Mouse (Mus musculus) forebrain, embryonic 12.5 days (tissue): ENCODE measurements around the gene Fryl. TPM values are rescaled to one million over a fixed set of nuclear protein-coding genes. Genes with fewer than 3 reads are reported as not detected.
"Not testable (repeated sequence)": the region's sequence is repeated elsewhere in the genome, so short reads cannot be mapped to it uniquely, and the experiment has no call there.

Experiments
- ATAC-seq: fragments of 200-750 bp; cut with Nextera tagmentation; 2 replicates; pipeline ENCODE4 v1.8.0; 2017; ENCODE audit warnings: moderate TSS enrichment; ENCODE audit not compliant: low FRiP score
- H3K27ac ChIP-seq: fragments of 300-500 bp; sonication (generic); 2 replicates; pipeline ENCODE4 v1.5.1; 2016; ENCODE audit warnings: mild to moderate bottlenecking
- H3K27me3 ChIP-seq: fragments of 300-500 bp; sonication (generic); 2 replicates; pipeline ENCODE4 v1.6.1; 2016; ENCODE audit warnings: mild to moderate bottlenecking
- H3K36me3 ChIP-seq: fragments of 300-500 bp; sonication (generic); replicated peaks from 2 replicates; pipeline ENCODE4 v1.6.1; 2016; ENCODE audit warnings: mild to moderate bottlenecking
- H3K4me1 ChIP-seq: fragments of 300-500 bp; sonication (generic); 2 replicates; pipeline ENCODE4 v1.6.1; 2016
- H3K4me2 ChIP-seq: fragments of 300-500 bp; sonication (generic); 2 replicates; pipeline ENCODE4 v1.6.1; 2016; ENCODE audit warnings: mild to moderate bottlenecking, moderate library complexity
- H3K4me3 ChIP-seq: fragments of 300-500 bp; sonication (generic); replicated peaks from 2 replicates; pipeline ENCODE4 v1.5.1; 2016; ENCODE audit warnings: mild to moderate bottlenecking
- H3K9ac ChIP-seq: fragments of 300-500 bp; sonication (generic); 2 replicates; pipeline ENCODE4 v1.6.1; 2016; ENCODE audit warnings: mild to moderate bottlenecking
- H3K9me3 ChIP-seq: fragments of 300-500 bp; sonication (generic); 2 replicates; pipeline ENCODE4 v1.6.1; 2016
- WGBS: fragments of 180-500 bp; shearing (Covaris S2); methylation state at CpG from one replicate; pipeline ENCODE4 v1.1.7; 2016; 5-methylcytosine and 5-hydroxymethylcytosine counted together
- polyA plus RNA-seq: library from polyadenylated mRNA; unstranded; fragments of >200 nt; fragmentation: Nextera tagmentation; extraction: Ambion mirVana; gene quantifications from 2 replicates; pipeline ENCODE4 v1.2.1, GENCODE M21; 2016

Fryl gene
- polyA plus RNA-seq, 1 experiment from 2014 or later, result 53.4 TPM

DNA sequence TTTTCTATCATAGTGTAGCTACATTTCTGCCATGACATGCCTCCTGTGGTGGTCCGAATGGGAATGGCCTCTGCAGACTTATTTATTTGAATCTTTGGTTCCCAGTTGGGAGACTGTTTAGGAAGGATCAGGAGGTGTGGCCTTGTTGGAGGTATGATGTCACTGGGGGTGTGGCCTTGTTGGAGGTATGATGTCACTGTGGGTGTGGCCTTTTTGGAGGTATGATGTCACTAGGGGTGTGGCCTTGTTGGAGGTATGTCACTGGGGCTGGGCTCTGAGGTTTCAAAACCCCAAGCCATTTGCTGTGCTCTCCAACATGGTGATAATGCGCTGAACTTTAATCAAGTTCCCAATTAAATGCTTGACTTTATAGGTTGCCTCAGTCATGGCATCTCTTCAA is 212.4 kb downstream of the Fryl start:
- Histone ChIP-seq H3K27ac (no peak overlapping the region), H3K36me3 (peaks cover 62% of the 10 kb centered on the region), H3K4me2 (no peak overlapping the region), H3K4me3 (no peak overlapping the region), H3K4me1 (no peaks in the 10 kb centered on the region), H3K9ac (no peak overlapping the region), H3K9me3 (no peaks in the 10 kb centered on the region), H3K27me3 (no peaks in the 10 kb centered on the region)
- ATAC-seq, result no peak
- 98% methylated on average over 2 of the region's 2 CpGs for WGBS

DNA sequence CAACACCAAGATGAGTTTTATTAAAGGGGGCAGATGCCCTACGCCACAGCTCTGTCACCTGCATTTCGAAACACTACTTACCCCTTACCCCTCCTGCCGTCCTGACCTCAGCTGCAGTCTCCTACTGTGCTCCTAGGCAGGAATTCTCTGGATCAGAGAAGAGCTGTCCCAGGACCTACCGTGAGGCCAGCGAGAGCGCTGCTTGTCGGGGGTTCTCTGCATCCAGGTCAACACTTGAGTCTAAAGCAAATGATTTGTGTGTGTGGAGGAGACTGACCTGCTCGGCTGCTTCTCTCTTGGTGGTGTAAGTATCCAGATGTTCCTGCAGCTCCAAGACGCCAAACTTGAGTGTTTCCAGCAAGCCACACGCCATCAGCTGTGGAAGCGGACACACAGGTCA is 223.9 kb downstream of the Fryl start:
- Histone ChIP-seq H3K4me2 (no peak overlapping the region), H3K4me1 (no peaks in the 10 kb centered on the region), H3K9ac (no peak overlapping the region), H3K36me3 (peaks cover 68% of the 10 kb centered on the region), H3K27ac (no peak overlapping the region), H3K4me3 (no peak overlapping the region), H3K9me3 (no peaks in the 10 kb centered on the region), H3K27me3 (no peaks in the 10 kb centered on the region)
- WGBS, result 92% methylated on average over 11 of the region's 11 CpGs
- ATAC-seq, result no peak

DNA sequence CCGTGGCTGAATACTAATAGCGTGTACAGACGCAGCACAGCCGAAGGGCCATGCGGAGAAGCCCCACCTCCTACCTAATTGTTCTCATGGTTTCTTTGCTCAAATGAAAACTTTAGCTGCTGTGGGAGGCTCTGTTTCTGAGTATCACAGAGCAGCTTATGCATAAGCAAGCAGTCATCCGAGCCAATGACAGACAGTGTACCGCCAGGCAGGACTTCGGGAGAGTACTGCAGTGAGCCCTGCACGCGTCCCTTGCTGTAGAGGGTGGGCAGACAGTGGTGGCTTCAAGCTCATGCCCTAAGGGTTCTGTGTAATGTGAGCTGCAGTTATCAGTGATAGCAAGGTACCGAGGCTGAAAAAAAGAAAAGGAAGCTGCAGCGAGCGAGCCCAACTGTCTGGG is 227.8 kb downstream of the Fryl start:
- Histone ChIP-seq H3K4me1 (no peaks in the 10 kb centered on the region), H3K9me3 (no peaks in the 10 kb centered on the region), H3K4me2 (no peak overlapping the region), H3K27ac (no peak overlapping the region), H3K36me3 (peaks cover 75% of the 10 kb centered on the region), H3K4me3 (no peak overlapping the region), H3K27me3 (no peaks in the 10 kb centered on the region), H3K9ac (no peak overlapping the region)
- 90% methylated on average over 13 of the region's 13 CpGs for WGBS
- ATAC-seq, result no peak

DNA sequence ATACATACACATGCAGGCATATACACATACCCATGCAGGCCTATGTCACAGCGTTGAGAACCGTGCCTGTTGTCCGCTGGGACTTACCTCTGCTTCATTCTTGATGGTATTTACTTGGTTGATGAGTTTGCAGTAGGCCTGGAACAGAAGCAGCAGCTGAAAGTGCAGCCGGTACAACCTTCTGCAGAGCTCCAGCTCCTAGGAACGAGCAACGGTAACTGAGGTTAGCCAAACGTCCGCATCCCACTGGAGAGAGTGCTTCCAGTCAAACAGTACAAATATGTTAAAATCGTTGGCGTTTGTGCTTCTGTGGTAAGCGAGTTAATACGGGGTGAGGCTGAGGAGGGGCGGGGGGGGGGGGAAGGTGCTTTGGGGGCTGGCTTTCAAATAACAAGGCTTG is 232.6 kb downstream of the Fryl start:
- no peak overlapping the region for H3K9ac ChIP-seq
- ATAC-seq, result no peak
- H3K4me3 ChIP-seq, result no peak overlapping the region
- WGBS, result 91% methylated on average over 13 of the region's 13 CpGs
- H3K36me3 ChIP-seq, result peaks cover 51% of the 10 kb centered on the region
- no peaks in the 10 kb centered on the region for H3K27me3 ChIP-seq
- no peak overlapping the region for H3K27ac ChIP-seq
- no peak overlapping the region for H3K4me2 ChIP-seq
- no peaks in the 10 kb centered on the region for H3K9me3 ChIP-seq
- H3K4me1 ChIP-seq, result no peaks in the 10 kb centered on the region

DNA sequence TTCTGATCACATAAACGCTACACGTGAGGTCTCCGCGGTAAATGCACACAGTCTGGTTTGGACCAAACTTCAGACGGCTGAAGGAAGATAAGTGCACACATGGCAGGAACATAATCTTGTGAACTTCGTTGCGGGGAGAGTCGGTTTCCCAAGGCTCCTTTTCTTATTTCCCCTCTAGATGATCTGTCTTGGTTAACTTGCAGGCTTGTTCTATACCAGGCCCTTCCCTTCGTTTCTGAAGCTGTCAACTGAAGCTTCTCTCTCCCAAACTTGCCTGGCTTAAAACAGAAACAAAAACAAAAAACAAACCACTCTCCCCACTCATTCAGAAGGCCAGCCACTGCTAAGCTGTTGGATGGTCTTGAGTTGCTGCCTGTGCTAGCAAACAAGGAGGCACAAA is 241.7 kb downstream of the Fryl start:
- no peaks in the 10 kb centered on the region for H3K9me3 ChIP-seq
- H3K4me3 ChIP-seq, result no peak overlapping the region
- no peak for ATAC-seq
- H3K36me3 ChIP-seq, result no peaks in the 10 kb centered on the region
- no peak overlapping the region for H3K4me2 ChIP-seq
- peaks cover 10% of the 10 kb centered on the region for H3K4me1 ChIP-seq
- H3K9ac ChIP-seq, result no peak overlapping the region
- H3K27me3 ChIP-seq, result peaks cover 29% of the 10 kb centered on the region
- WGBS, result 52% methylated on average over 9 of the region's 9 CpGs
- H3K27ac ChIP-seq, result no peak overlapping the region

DNA sequence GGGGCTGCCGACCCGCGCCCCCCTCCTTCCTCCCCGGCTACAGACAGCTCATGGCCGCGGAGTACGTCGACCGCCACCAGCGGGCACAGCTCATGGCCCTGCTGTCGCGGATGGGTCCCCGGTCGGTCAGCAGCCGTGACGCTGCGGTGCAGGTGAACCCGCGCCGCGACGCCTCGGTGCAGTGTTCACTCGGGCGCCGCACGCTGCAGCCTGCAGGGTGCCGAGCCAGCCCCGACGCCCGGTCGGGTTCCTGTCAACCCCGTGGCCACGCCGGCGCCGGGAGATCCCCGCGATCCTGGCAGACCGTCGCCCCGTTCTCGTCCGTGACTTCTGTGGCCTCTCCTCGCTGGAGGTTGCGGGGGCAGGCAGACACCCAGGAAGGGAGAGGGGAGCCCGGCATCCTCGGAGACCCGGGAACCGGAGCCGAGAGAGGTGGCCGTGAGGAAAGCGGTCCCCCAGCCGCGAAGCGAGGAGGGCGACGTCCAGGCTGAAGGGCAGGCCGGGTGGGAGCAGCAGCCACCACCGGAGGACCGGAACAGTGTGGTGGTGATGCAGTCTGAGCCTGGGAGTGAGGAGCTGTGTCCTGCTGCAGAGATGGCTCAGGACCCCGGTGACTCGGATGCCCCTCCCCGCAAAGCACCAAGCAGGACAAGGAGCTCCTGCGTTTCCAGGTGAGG is 242.7 kb downstream of the Fryl start:
- Histone ChIP-seq H3K4me3 (peak overlapping the region; percentile 44), H3K4me1 (peaks cover 10% of the 10 kb centered on the region), H3K4me2 (peak overlapping the region; percentile 81), H3K27me3 (peaks cover 32% of the 10 kb centered on the region), H3K9ac (peak overlapping the region; percentile 48; the same call in 1 of the 2 replicates)
- not testable (repeated sequence) for H3K9me3 ChIP-seq, H3K36me3 ChIP-seq, H3K27ac ChIP-seq
- 1% methylated on average over 45 of the region's 65 CpGs for WGBS
- ATAC-seq, result peak; percentile 76

DNA sequence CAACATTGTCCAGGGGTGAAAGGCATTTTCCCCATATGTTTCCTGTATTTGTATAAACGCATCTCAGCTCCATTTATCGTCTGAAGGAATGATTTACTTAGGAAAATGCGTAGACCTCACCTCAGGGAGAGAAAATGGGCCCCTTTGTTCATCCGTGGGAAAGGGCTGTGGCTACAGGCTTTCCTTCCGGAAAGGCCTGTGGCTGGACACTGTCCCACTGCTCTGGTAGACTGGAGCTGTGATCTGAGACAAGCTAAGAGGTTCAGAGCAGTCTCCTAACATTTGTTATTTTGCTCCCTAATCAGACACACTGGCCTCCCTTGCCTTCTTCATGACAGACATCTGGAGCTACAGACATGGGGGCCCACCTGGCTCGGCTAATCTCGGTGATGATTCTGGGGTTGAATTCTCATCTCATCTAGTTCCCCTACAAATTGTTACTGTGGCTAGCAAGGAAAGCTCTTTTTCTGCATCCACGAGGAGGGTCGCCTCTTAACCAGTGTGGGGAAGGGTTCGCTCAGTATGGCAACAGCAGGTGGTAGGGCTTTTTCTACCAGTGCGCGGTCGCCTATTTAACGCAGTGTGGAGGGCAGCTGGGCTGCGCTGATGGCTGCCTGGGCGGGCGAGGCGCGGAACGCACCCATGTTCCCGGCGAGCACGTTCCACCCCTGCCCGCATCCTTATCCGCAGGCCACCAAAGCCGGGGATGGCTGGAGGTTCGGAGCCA is 243.4 kb downstream of the Fryl start:
- WGBS, result 24% methylated on average over 26 of the region's 27 CpGs
- Histone ChIP-seq H3K4me2 (peak overlapping the region; percentile 81), H3K4me3 (peak overlapping the region; percentile 44), H3K27me3 (peaks cover 39% of the 10 kb centered on the region), H3K4me1 (peaks cover 10% of the 10 kb centered on the region)
- peak; percentile 70 for ATAC-seq
- H3K36me3 ChIP-seq, H3K27ac ChIP-seq, H3K9ac ChIP-seq, H3K9me3 ChIP-seq: not testable (repeated sequence)

DNA sequence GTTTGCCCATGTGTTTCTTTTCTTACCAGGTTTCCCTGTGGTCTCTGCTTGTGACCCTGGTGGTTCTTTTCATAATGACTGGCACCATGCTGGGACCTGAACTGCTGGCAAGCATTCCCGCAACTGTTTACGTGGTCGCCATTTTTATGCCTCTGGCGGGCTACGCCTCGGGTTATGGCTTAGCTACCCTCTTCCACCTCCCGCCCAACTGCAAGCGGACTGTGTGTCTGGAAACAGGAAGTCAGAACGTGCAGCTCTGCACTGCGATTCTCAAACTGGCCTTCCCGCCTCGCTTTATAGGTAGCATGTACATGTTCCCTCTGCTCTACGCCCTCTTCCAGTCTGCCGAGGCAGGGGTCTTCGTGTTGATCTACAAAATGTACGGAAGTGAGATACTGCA is 244.6 kb downstream of the Fryl start:
- 93% methylated on average over 16 of the region's 16 CpGs for WGBS
- H3K9ac ChIP-seq, H3K4me3 ChIP-seq, H3K9me3 ChIP-seq, H3K4me2 ChIP-seq, ATAC-seq, H3K27ac ChIP-seq, H3K36me3 ChIP-seq: not testable (repeated sequence)
- H3K4me1 ChIP-seq, result peaks cover 15% of the 10 kb centered on the region
- H3K27me3 ChIP-seq, result peaks cover 52% of the 10 kb centered on the region

DNA sequence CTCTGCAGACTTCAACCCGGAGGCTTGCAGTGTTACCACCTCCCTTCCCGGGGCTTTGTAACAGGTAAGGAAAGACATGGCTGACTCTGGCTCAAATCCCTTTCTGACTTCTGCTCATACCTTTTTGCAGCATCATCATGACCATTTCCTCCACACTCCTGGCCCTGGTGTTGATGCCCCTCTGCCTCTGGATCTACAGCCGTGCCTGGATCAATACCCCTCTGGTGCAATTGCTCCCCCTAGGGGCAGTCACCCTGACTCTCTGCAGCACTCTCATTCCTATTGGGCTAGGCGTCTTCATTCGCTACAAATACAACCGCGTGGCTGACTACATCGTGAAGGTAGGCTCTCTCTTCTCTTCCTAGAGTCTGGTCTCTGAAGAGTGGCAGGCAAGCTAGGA is 248.2 kb downstream of the Fryl start:
- H3K27ac ChIP-seq, H3K9me3 ChIP-seq, ATAC-seq, H3K4me3 ChIP-seq, H3K4me1 ChIP-seq, H3K9ac ChIP-seq, H3K4me2 ChIP-seq, H3K36me3 ChIP-seq: not testable (repeated sequence)
- peaks cover 47% of the 10 kb centered on the region for H3K27me3 ChIP-seq
- 42% methylated on average over 8 of the region's 8 CpGs for WGBS

DNA sequence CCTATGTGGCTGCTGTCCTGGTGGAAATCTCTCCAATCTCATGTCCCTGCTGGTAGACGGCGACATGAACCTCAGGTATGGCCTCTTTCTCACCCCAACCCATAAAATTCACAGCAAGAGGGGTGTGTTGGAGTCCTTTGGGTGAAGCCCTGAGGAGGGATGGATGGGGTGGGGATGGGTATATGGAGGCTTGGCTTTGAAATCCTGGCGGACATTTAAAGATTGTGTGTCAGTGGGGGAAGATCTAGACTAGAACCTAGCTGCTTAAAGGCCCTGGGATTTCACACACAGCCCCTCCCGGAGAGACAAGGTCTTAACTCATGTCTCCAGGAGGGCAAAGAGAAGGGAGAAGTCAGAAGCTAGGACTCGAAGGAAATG is 248.8 kb downstream of the Fryl start:
- Histone ChIP-seq H3K36me3 (no peaks in the 10 kb centered on the region), H3K9ac (peak overlapping the region; percentile 51; the same call in 1 of the 2 replicates), H3K4me2 (peak overlapping the region; percentile 70), H3K27me3 (peaks cover 40% of the 10 kb centered on the region), H3K27ac (no peak overlapping the region), H3K4me3 (peak overlapping the region; percentile 44), H3K9me3 (no peaks in the 10 kb centered on the region), H3K4me1 (peaks cover 7% of the 10 kb centered on the region; the same call in 1 of the 2 replicates)
- no peak; the same call in 1 of the 2 replicates for ATAC-seq
- WGBS, result 55% methylated on average over 5 of the region's 5 CpGs

DNA sequence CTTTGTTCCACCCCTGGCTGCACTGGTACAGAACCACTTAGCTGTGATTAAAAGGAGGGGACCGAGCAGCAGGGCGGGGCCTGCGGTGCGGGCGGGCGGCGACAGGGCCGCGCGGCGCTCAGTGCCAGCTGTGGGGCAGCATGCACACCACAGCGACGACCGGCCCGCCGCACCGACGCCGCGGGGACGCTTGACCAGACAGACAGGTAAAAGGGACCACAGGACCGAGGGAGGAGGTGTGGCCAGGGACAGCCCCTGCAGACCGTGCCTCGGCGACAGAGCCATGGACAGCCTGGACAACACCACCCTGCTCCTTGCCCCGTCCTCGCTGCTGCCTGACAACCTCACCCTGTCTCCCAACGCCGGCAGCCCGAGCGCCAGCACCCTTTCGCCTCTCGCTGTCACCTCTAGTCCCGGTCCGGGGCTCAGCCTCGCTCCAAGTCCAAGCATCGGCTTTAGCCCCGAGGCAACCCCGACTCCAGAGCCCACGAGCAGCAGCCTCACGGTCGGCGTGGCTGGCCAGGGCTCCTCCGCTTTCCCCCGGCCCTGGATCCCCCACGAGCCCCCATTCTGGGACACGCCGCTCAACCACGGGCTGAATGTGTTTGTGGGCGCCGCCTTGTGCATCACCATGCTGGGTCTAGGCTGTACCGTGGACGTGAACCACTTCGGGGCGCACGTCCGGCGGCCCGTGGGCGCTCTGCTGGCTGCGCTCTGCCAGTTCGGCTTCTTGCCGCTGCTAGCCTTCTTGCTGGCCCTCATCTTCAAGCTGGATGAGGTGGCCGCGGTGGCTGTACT is 249.4 kb downstream of the Fryl start, which contains the start of gene Slc10a4:
TSS of gene Slc10a4 (plus strand) at position 100 of the 798 bp plus-strand sequence.
- peak; percentile 94 for ATAC-seq
- Histone ChIP-seq H3K4me3 (peak within 1 kb of the TSS; percentile 44), H3K36me3 (no peaks in the 10 kb centered on the region), H3K9ac (peak within 1 kb of the TSS; percentile 51), H3K4me1 (peaks cover 7% of the 10 kb centered on the region; the same call in 1 of the 2 replicates), H3K4me2 (peak within 1 kb of the TSS; percentile 70), H3K9me3 (no peaks in the 10 kb centered on the region), H3K27me3 (peaks cover 37% of the 10 kb centered on the region), H3K27ac (no peak within 1 kb of the TSS)
- WGBS, result 9% methylated on average over 65 of the region's 65 CpGs

DNA sequence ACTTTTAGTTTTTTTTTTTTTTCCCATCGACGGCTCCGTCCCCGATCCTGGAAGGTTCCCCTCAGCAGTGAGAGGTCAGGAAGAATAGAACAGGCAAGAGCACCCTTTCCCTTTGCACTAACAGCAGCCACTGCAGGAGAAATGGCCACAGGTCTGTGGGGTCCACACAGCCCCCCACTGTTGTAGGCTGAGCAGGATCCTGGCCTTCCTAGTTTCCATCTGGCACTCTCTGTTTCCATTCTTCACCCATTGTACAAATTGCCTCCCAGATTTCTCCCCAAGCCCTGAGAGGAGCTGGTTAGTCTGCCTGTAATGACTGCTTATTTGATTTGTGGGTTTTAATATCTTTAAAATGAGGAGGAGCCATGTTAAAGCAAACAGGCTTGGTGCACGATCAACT is 252.4 kb downstream of the Fryl start:
- Histone ChIP-seq H3K4me1 (peaks cover 7% of the 10 kb centered on the region; the same call in 1 of the 2 replicates), H3K9ac (no peak overlapping the region), H3K27me3 (peaks cover 34% of the 10 kb centered on the region), H3K36me3 (no peaks in the 10 kb centered on the region), H3K4me2 (no peak overlapping the region), H3K9me3 (no peaks in the 10 kb centered on the region), H3K27ac (no peak overlapping the region), H3K4me3 (no peak overlapping the region)
- ATAC-seq, result no peak
- 88% methylated on average over 5 of the region's 5 CpGs for WGBS
